Mouse (Mus musculus) midbrain, embryonic 13.5 days (tissue): ENCODE measurements around the gene Pcbp2. TPM values are rescaled to one million over a fixed set of nuclear protein-coding genes. Genes with fewer than 3 reads are reported as not detected.

Experiments
- ATAC-seq: fragments of 200-750 bp; cut with Nextera tagmentation; 2 replicates; pipeline ENCODE4 v1.8.0; 2017; ENCODE audit warnings: mild to moderate bottlenecking, moderate TSS enrichment, moderate library complexity
- H3K27ac ChIP-seq: fragments of 300-500 bp; sonication (generic); 2 replicates; pipeline ENCODE4 v1.5.1; 2015; ENCODE audit warnings: inconsistent platforms, mild to moderate bottlenecking, moderate library complexity
- H3K27me3 ChIP-seq: fragments of 300-500 bp; sonication (generic); 2 replicates; pipeline ENCODE4 v1.6.1; 2015; ENCODE audit warnings: mild to moderate bottlenecking, inconsistent platforms
- H3K36me3 ChIP-seq: fragments of 300-500 bp; sonication (generic); 2 replicates; pipeline ENCODE4 v1.6.1; 2015; ENCODE audit warnings: mild to moderate bottlenecking, inconsistent platforms
- H3K4me1 ChIP-seq: fragments of 300-500 bp; sonication (generic); replicated peaks from 2 replicates; pipeline ENCODE4 v1.6.1; 2015; ENCODE audit warnings: inconsistent platforms
- H3K4me2 ChIP-seq: fragments of 300-500 bp; sonication (generic); replicated peaks from 2 replicates; pipeline ENCODE4 v1.6.1; 2015; ENCODE audit warnings: moderate library complexity, mild to moderate bottlenecking, inconsistent platforms
- H3K4me3 ChIP-seq: fragments of 300-500 bp; sonication (generic); replicated peaks from 2 replicates; pipeline ENCODE4 v1.5.1; 2015; ENCODE audit warnings: mild to moderate bottlenecking, inconsistent platforms
- H3K9ac ChIP-seq: fragments of 300-500 bp; sonication (generic); replicated peaks from 2 replicates; pipeline ENCODE4 v1.6.1; 2015; ENCODE audit warnings: mild to moderate bottlenecking, inconsistent platforms
- H3K9me3 ChIP-seq: fragments of 300-500 bp; sonication (generic); 2 replicates; pipeline ENCODE4 v1.6.1; 2016; ENCODE audit warnings: mild to moderate bottlenecking, inconsistent platforms
- WGBS: fragments of 180-500 bp; shearing (Covaris S2); methylation state at CpG from one replicate; pipeline ENCODE4 v1.1.7; 2015; 5-methylcytosine and 5-hydroxymethylcytosine counted together
- polyA plus RNA-seq: library from polyadenylated mRNA; unstranded; fragments of >200 nt; fragmentation: Nextera tagmentation; extraction: Ambion mirVana; gene quantifications from 2 replicates; pipeline ENCODE4 v1.2.1, GENCODE M21; 2015

Pcbp2 gene
- polyA plus RNA-seq, 1 experiment from 2014 or later, result 164 TPM

- Histone ChIP-seq H3K4me3 (no peak overlapping the region), H3K27ac (no peak overlapping the region), H3K4me1 (no peaks in the 10 kb centered on the region), H3K9ac (no peak overlapping the region), H3K4me2 (no peak overlapping the region), H3K9me3 (no peaks in the 10 kb centered on the region), H3K36me3 (peaks cover 94% of the 10 kb centered on the region), H3K27me3 (no peaks in the 10 kb centered on the region)
- WGBS, result 92% methylated on average over 19 of the region's 19 CpGs
- peak; percentile 18; the same call in 1 of the 2 replicates for ATAC-seq
Observed at GRCm38 (mm10) chr15:102501084-102501814, 30.9 kb downstream of the Pcbp2 start.

DNA sequence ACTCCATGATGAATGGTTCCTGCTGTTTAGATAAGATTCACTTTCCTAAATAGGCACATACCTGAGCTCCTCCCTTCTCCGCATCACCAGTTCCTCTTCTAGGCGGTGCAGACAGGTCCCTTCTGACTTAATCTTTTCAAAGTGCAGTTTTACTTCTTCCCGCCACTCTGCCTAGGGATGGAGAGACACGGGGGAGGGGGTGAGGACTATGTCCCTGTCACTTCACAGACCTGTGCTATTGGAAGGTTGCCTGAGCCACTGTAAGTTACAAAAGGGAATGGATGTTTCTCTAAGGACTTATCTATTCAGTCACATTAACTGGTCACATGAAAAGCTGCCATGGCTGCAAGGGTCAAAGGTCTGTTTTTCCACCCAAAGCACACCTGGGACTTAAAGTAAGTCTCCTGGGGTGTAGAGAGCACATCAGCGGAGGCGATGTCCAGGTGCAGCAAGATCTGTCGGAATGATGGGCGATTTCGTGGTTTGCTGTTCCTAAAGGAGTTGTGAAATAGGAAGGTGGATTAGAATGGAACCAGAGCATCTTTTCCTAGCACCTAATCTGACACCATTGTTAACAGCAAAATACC lies 32.0 kb downstream of the Pcbp2 start:
- no peak for ATAC-seq
- Histone ChIP-seq H3K27me3 (no peaks in the 10 kb centered on the region), H3K9ac (no peak overlapping the region), H3K36me3 (peaks cover 86% of the 10 kb centered on the region), H3K27ac (no peak overlapping the region), H3K4me1 (no peaks in the 10 kb centered on the region), H3K4me3 (no peak overlapping the region), H3K9me3 (no peaks in the 10 kb centered on the region), H3K4me2 (no peak overlapping the region)
- WGBS, result 84% methylated on average over 9 of the region's 9 CpGs

- H3K9ac ChIP-seq, result no peak within 1 kb of the TSS
- H3K36me3 ChIP-seq, result peaks cover 83% of the 10 kb centered on the region
- 88% methylated on average over 1 of the region's 1 CpGs for WGBS
- no peak for ATAC-seq
- no peaks in the 10 kb centered on the region for H3K9me3 ChIP-seq
- no peak within 1 kb of the TSS for H3K27ac ChIP-seq
- no peak within 1 kb of the TSS for H3K4me3 ChIP-seq
- no peaks in the 10 kb centered on the region for H3K27me3 ChIP-seq
- no peak within 1 kb of the TSS for H3K4me2 ChIP-seq
- H3K4me1 ChIP-seq, result peaks cover 4% of the 10 kb centered on the region
Observed at GRCm38 (mm10) chr15:102503447-102503846, 33.1 kb downstream of the Pcbp2 start, which contains the start of gene Gm10337. Gene Gm10337 (plus strand): TSS chr15:102503722.

DNA sequence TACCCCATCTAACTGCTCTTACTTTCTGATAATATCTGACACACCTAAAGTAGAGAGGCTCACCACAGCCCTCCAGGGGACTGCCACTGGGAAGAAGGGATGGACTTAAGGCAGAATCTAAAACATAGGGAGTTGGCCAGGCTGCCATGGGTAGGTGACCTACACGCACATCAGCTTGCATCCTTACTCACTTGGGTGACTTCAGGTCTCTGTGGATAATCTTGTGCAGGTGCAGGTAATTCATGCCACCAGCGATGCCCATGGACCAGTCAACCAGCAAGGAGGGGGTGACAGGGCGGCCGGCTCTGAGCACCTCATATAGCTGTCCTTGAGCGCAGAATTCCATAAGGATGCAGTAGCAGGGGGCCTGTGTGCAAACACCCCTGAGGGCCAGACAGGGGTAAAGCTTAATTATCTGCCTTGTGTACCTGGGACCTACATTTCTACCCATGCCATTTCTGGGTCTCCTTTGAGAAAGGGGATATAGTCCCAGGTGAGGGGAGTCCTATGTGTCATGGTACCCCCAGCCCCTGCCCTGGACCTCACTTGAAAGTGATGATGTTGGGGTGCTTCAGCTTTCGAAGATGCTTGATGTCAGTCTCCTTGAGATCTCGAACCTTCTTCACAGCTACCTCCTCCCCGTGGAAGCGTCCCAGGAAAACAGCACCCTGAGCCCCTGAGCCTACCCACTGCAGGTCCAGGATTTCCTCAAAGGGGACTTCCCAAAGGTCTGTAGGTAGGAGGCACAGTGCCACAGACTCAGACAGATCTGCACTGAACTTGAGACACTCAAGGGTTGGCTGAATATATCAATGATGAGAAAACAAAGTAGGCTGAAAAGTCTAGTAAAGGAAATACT lies 33.8 kb downstream of the Pcbp2 start:
- no peak overlapping the region for H3K27ac ChIP-seq
- no peaks in the 10 kb centered on the region for H3K9me3 ChIP-seq
- H3K36me3 ChIP-seq, result peaks cover 78% of the 10 kb centered on the region
- no peak for ATAC-seq
- H3K4me2 ChIP-seq, result no peak overlapping the region
- no peak overlapping the region for H3K4me3 ChIP-seq
- H3K9ac ChIP-seq, result no peak overlapping the region
- peaks cover 11% of the 10 kb centered on the region for H3K4me1 ChIP-seq
- H3K27me3 ChIP-seq, result no peaks in the 10 kb centered on the region
- WGBS, result 87% methylated on average over 9 of the region's 9 CpGs

DNA sequence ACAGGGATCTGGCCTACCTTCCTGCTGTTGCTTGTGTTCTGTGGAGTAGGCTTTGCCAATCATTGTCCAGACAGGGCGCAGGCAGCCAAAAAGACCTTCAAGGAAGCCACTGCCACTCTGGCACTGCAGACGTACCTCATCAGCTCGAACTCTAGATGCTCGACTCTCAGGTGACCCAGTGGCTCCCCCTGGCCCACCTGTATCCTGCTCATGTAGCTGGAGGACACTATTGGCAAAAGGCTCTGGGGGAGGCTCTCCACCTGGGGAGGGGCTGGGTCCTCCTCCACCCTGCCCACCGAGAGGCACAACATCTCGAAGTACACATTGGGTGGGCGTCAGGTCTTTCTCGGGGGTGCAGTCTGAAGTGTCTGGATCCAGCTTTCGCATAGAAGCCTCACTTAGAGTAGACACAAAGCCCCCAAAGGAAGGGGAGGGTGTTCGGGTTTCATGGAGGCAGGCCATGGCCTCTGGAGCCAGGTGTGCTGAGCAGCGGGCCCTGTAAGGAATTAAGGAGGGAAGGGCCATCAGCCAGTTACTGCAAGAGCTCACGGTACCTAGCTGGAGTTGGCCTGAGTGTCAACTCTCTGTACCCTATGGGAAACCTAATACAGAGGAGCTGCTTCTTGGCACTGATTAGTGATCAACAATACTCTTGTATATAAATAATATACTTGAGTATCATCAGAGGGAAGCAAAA lies 34.9 kb downstream of the Pcbp2 start:
- no peak overlapping the region for H3K4me2 ChIP-seq
- H3K36me3 ChIP-seq, result peaks cover 68% of the 10 kb centered on the region
- 81% methylated on average over 12 of the region's 12 CpGs for WGBS
- H3K9me3 ChIP-seq, result no peaks in the 10 kb centered on the region
- H3K4me1 ChIP-seq, result peaks cover 21% of the 10 kb centered on the region
- H3K27ac ChIP-seq, result no peak overlapping the region
- H3K9ac ChIP-seq, result no peak overlapping the region
- no peak overlapping the region for H3K4me3 ChIP-seq
- ATAC-seq, result no peak
- H3K27me3 ChIP-seq, result no peaks in the 10 kb centered on the region

DNA sequence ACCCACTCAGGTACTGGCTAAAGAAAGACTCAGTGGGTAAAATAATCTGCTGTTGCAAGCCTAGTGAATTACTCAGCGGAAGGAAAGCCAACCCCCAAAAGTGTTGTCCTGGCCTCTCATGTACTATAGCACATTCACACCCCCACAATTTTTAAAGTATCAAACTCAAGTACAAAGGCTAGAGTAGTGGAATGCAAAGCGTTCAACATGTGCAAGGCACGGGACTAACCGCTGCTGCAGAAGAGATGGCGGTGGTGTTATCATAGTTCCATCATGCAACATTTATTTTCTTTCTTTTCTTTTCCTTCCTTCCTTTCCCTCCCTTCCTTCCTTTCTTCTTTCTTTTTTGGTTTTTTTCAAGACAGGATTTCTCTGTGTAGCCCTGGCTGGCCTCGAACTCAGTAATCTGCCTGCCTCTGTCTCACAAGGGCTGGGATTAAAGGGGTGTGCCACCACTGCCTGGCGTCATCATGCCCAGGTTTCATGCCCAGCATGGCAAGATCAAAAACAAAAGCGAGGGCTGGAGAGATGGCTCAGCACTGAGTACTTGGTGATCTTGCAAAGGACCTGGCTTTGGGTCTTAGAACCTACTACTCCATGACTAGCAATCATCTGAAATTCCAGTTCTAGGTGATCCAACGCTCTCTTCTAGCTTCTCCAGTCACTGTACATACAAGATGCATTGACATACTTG lies 35.6 kb downstream of the Pcbp2 start:
- peaks cover 61% of the 10 kb centered on the region for H3K36me3 ChIP-seq
- H3K4me3 ChIP-seq, result no peak overlapping the region
- H3K27ac ChIP-seq, result no peak overlapping the region
- ATAC-seq, result no peak
- no peaks in the 10 kb centered on the region for H3K27me3 ChIP-seq
- H3K4me2 ChIP-seq, result no peak overlapping the region
- no peak overlapping the region for H3K9ac ChIP-seq
- WGBS, result 91% methylated on average over 9 of the region's 9 CpGs
- H3K9me3 ChIP-seq, result no peaks in the 10 kb centered on the region
- H3K4me1 ChIP-seq, result peaks cover 26% of the 10 kb centered on the region

DNA sequence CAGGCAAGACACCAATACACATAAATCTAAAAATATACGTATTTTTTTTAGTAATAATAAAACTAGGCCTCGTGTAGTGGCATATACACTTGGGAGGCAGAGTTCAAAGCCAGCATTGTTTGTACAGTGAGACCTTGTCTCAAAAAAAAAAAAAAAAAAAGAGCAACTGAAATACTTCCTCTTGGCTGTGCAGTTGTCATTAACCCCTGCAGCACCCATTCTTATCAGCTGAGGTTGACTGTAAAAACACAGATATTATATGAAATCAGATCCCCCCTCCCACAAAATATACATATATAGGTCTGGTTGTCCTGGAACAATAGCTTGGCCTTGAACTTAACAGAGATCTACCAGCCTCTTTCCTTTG lies 36.1 kb downstream of the Pcbp2 start:
- Histone ChIP-seq H3K36me3 (peaks cover 56% of the 10 kb centered on the region), H3K4me1 (peaks cover 31% of the 10 kb centered on the region), H3K9ac (no peak overlapping the region), H3K4me3 (no peak overlapping the region), H3K27me3 (no peaks in the 10 kb centered on the region), H3K4me2 (no peak overlapping the region), H3K27ac (no peak overlapping the region), H3K9me3 (no peaks in the 10 kb centered on the region)
- ATAC-seq, result no peak
- 80% methylated on average over 2 of the region's 2 CpGs for WGBS

DNA sequence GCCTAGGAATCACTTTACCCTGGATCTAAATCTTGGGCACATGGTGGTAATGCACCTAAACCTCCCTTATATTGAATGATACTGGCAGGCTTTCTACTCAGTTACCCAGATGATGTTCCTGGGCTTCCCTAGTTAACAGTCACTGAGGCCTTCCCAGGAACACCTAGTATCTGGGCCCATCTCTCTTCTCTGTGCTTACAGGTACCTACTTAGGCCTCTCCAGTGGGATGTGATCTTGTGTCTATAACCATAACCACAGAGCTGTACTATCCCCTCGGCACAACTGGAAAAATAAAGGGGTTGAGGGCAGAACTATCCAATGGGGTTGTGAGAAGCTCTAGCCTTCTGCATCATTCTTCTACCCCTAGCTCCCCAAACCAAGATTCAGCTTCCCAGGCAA lies 36.5 kb downstream of the Pcbp2 start:
- 86% methylated on average over 1 of the region's 1 CpGs for WGBS
- Histone ChIP-seq H3K4me2 (no peak overlapping the region), H3K9me3 (no peaks in the 10 kb centered on the region), H3K27ac (no peak overlapping the region), H3K9ac (no peak overlapping the region), H3K27me3 (no peaks in the 10 kb centered on the region), H3K4me3 (no peak overlapping the region), H3K36me3 (peaks cover 51% of the 10 kb centered on the region), H3K4me1 (peaks cover 35% of the 10 kb centered on the region)
- no peak for ATAC-seq

- no peak overlapping the region for H3K27ac ChIP-seq
- peaks cover 44% of the 10 kb centered on the region for H3K36me3 ChIP-seq
- peaks cover 42% of the 10 kb centered on the region for H3K4me1 ChIP-seq
- H3K9ac ChIP-seq, result no peak overlapping the region
- no peak for ATAC-seq
- no peak overlapping the region for H3K4me3 ChIP-seq
- no peaks in the 10 kb centered on the region for H3K27me3 ChIP-seq
- H3K4me2 ChIP-seq, result no peak overlapping the region
- no peaks in the 10 kb centered on the region for H3K9me3 ChIP-seq
Observed at GRCm38 (mm10) chr15:102507561-102507960, 37.2 kb downstream of the Pcbp2 start.

GRCm38 (mm10) chr15:102508336-102508735 lies 38.0 kb downstream of the Pcbp2 start:
- Histone ChIP-seq H3K4me3 (no peak overlapping the region), H3K9ac (no peak overlapping the region), H3K4me2 (no peak overlapping the region), H3K4me1 (peaks cover 50% of the 10 kb centered on the region), H3K27ac (no peak overlapping the region), H3K27me3 (no peaks in the 10 kb centered on the region), H3K36me3 (peaks cover 37% of the 10 kb centered on the region), H3K9me3 (no peaks in the 10 kb centered on the region)
- no peak for ATAC-seq
- 88% methylated on average over 3 of the region's 3 CpGs for WGBS

DNA sequence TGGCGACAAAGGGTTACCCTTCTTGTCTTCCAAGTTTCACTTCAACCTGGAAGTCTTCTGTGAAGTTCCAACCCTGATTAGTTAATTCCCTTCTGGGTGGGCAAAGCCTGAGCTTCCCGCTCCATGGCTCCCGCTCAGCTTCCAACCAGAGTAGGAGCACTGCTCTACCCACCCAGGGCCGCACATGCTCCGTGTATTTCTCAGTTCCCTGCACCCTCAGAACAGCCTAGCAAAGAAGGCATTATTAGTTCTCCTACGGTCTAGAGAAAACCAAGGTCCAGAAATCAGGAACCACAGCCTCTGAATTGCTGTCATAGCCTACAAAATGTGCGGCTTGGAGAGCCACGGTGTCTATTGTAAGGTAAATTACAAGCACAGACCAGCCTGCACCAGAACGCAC lies 39.8 kb downstream of the Pcbp2 start:
- peaks cover 68% of the 10 kb centered on the region for H3K4me1 ChIP-seq
- 5% methylated on average over 9 of the region's 9 CpGs for WGBS
- no peaks in the 10 kb centered on the region for H3K27me3 ChIP-seq
- H3K4me2 ChIP-seq, result peak overlapping the region; percentile 75
- H3K27ac ChIP-seq, result peak overlapping the region; percentile 91
- H3K9me3 ChIP-seq, result no peaks in the 10 kb centered on the region
- peak; percentile 72 for ATAC-seq
- peaks cover 19% of the 10 kb centered on the region for H3K36me3 ChIP-seq
- peak overlapping the region; percentile 58 for H3K4me3 ChIP-seq
- H3K9ac ChIP-seq, result peak overlapping the region; percentile 69
